Mouse (Mus musculus) G1E (cell line): Measurements from ENCODE around the gene Cox11. TPM values are rescaled to one million over a fixed set of nuclear protein-coding genes. Genes with fewer than 3 reads are reported as not detected.

Source experiments
- ATAC-seq: 2 replicates; pipeline ENCODE4 v1.8.0; 2016; ENCODE audit warnings: mild to moderate bottlenecking; ENCODE audit not compliant: insufficient number of reproducible peaks, poor library complexity, low FRiP score, severe bottlenecking; ENCODE audit errors: extremely low read depth
- DNase-seq: peaks from one replicate; pipeline ENCODE4 v3.0.0; 2012; ENCODE audit warnings: low spot score
- H3K27me3 ChIP-seq: 2 replicates; pipeline ENCODE4 v1.6.1; 2012; ENCODE audit warnings: mild to moderate bottlenecking, low read length, inconsistent platforms; ENCODE audit not compliant: insufficient read depth
- H3K36me3 ChIP-seq: replicated peaks from 2 replicates; pipeline ENCODE3; 2012; ENCODE audit warnings: mild to moderate bottlenecking, inconsistent platforms
- H3K4me1 ChIP-seq: 2 replicates; pipeline ENCODE4 v1.6.1; 2012; ENCODE audit warnings: low read depth, low read length, inconsistent platforms, mixed read lengths; ENCODE audit not compliant: insufficient read depth
- H3K4me3 ChIP-seq: 2 replicates; pipeline ENCODE4 v1.5.1; 2012; ENCODE audit warnings: low read depth, mild to moderate bottlenecking, inconsistent platforms, low read length, moderate library complexity, mixed read lengths
- H3K9me3 ChIP-seq: replicated peaks from 2 replicates; pipeline ENCODE4 v1.6.1; 2012; ENCODE audit warnings: inconsistent platforms
- CTCF ChIP-seq: IDR thresholded peaks from 2 replicates; pipeline ENCODE4 v1.5.1; 2012; ENCODE audit warnings: low read depth, low read length, inconsistent platforms, mixed read lengths
- GATA1 ChIP-seq: IDR thresholded peaks from 2 replicates; pipeline ENCODE4 v1.6.1; 2012; ENCODE audit warnings: borderline replicate concordance, low read length, inconsistent platforms, mixed read lengths
- GATA2 ChIP-seq: IDR thresholded peaks from 2 replicates; pipeline ENCODE4 v1.6.1; 2012; ENCODE audit warnings: low read depth, low read length, inconsistent platforms, borderline replicate concordance
- POLR2AphosphoS5 ChIP-seq: IDR thresholded peaks from 2 replicates; pipeline ENCODE4 v1.6.1; 2012; ENCODE audit warnings: low read depth, low read length, inconsistent platforms; ENCODE audit not compliant: insufficient replicate concordance
- TAL1 ChIP-seq: conservative IDR thresholded peaks from 2 replicates; pipeline ENCODE4 v1.6.1; 2012; ENCODE audit warnings: low read depth, low read length, inconsistent platforms, mixed read lengths
- polyA plus RNA-seq: library from polyadenylated mRNA; stranded (reverse); fragments of >175 nt; gene quantifications from 2 replicates; pipeline ENCODE4 v1.2.3, GENCODE M21; 2012
- total RNA-seq, 2 experiments: library from RNA; stranded (forward) in 1 of 2; stranded (reverse) in 1 of 2; fragments of 200-1000 nt in 1 of 2; fragments of >200 nt in 1 of 2; fragmentation: Nextera tagmentation in 1 of 2; gene quantifications; 2 replicates each; pipeline ENCODE4 v1.2.3; 2014 to 2017

Gene Cox11
- total and polyA plus RNA-seq, 3 experiments, result 11.6 to 26.9 (median 18.3) TPM

- DNase-seq (no peak), ATAC-seq (no peak)
- no peak overlapping the region for H3K4me3 ChIP-seq
- H3K9me3 ChIP-seq, result no peaks in the 10 kb centered on the region
- H3K27me3 ChIP-seq, result no peaks in the 10 kb centered on the region
- peaks cover 17% of the 10 kb centered on the region for H3K4me1 ChIP-seq
- peaks cover 9% of the 10 kb centered on the region for H3K36me3 ChIP-seq
- no peak for TF ChIP-seq TAL1
- no peak for TF ChIP-seq CTCF
- no peak for TF ChIP-seq POLR2AphosphoS5
- TF ChIP-seq GATA1, result no peak
- TF ChIP-seq GATA2, result no peak
Measured at GRCm38 (mm10) chr11:90634661-90635060, 3.3 kb upstream of the Cox11 start.

- no peaks in the 10 kb centered on the region for H3K9me3 ChIP-seq
- peaks cover 20% of the 10 kb centered on the region for H3K36me3 ChIP-seq
- no peak for TF ChIP-seq CTCF
- H3K27me3 ChIP-seq, result no peaks in the 10 kb centered on the region
- peak; percentile 25 for ATAC-seq
- H3K4me3 ChIP-seq, result peak overlapping the region; percentile 98
- peak; percentile 18 for DNase-seq
- H3K4me1 ChIP-seq, result peaks cover 26% of the 10 kb centered on the region
Measured at GRCm38 (mm10) chr11:90638312-90638830, 398 bp downstream of the Cox11 start.

GRCm38 (mm10) chr11:90649777-90650176 is 11.8 kb downstream of the Cox11 start:
- TF ChIP-seq POLR2AphosphoS5 (no peak), CTCF (no peak), TAL1 (no peak), GATA1 (no peak)

GRCm38 (mm10) chr11:90650231-90650885 is 12.4 kb downstream of the Cox11 start:
- no peak for DNase-seq
- no peaks in the 10 kb centered on the region; the same call in 1 of the 2 replicates for H3K4me1 ChIP-seq
- H3K27me3 ChIP-seq, result no peaks in the 10 kb centered on the region
- H3K9me3 ChIP-seq, result no peaks in the 10 kb centered on the region
- H3K36me3 ChIP-seq, result peaks cover 83% of the 10 kb centered on the region
- ATAC-seq, result no peak
- TF ChIP-seq GATA1 (no peak), POLR2AphosphoS5 (no peak), GATA2 (no peak), TAL1 (no peak), CTCF (no peak)
- no peak overlapping the region for H3K4me3 ChIP-seq

More at GRCm38 (mm10) chr11:90649777-90650176, 11.8 kb downstream of the Cox11 start:
- H3K4me1 ChIP-seq, result no peaks in the 10 kb centered on the region; the same call in 1 of the 2 replicates
- H3K36me3 ChIP-seq, result peaks cover 86% of the 10 kb centered on the region
- DNase-seq, result no peak
- no peaks in the 10 kb centered on the region for H3K9me3 ChIP-seq
- no peak overlapping the region for H3K4me3 ChIP-seq
- no peaks in the 10 kb centered on the region for H3K27me3 ChIP-seq
- no peak for ATAC-seq

- H3K27me3 ChIP-seq, result no peaks in the 10 kb centered on the region
- DNase-seq (no peak), ATAC-seq (no peak)
- H3K4me1 ChIP-seq, result no peaks in the 10 kb centered on the region; the same call in 1 of the 2 replicates
- no peaks in the 10 kb centered on the region for H3K9me3 ChIP-seq
- TF ChIP-seq GATA2 (no peak), POLR2AphosphoS5 (no peak), CTCF (no peak)
- H3K36me3 ChIP-seq, result peaks cover 79% of the 10 kb centered on the region
- H3K4me3 ChIP-seq, result no peak overlapping the region
Measured at GRCm38 (mm10) chr11:90652603-90653002, 14.6 kb downstream of the Cox11 start.

GRCm38 (mm10) chr11:90657527-90657926 is 19.6 kb downstream of the Cox11 start:
- H3K36me3 ChIP-seq, result peaks cover 67% of the 10 kb centered on the region
- no peak for TF ChIP-seq GATA1
- TF ChIP-seq CTCF, result no peak
- no peak for TF ChIP-seq POLR2AphosphoS5
- TF ChIP-seq TAL1, result no peak
- no peak for TF ChIP-seq GATA2

More at GRCm38 (mm10) chr11:90657527-90657926, 19.6 kb downstream of the Cox11 start:
- Histone ChIP-seq H3K4me1 (peaks cover 7% of the 10 kb centered on the region), H3K9me3 (no peaks in the 10 kb centered on the region), H3K27me3 (no peaks in the 10 kb centered on the region), H3K4me3 (no peak overlapping the region)
- ATAC-seq, result no peak
- no peak for DNase-seq
